Mouse (Mus musculus): ENCODE data around the gene Smox. TPM values are rescaled to one million over a fixed set of nuclear protein-coding genes. Genes with fewer than 3 reads are reported as not detected.

Smox gene
- total RNA-seq, 4 experiments from 2014 or later, result 57.8 to 80.1 (median 67.6) TPM

GRCm38 (mm10) chr2:131551701-131552620, 60.7 kb downstream of the Smox start:
- DNase-seq (ENCODE audit: low spot score in 2 of 2), result no peak

GRCm38 (mm10) chr2:131552736-131553400, 61.6 kb downstream of the Smox start:
- DNase-seq (ENCODE audit: low spot score in 2 of 2), result no peak

DNA sequence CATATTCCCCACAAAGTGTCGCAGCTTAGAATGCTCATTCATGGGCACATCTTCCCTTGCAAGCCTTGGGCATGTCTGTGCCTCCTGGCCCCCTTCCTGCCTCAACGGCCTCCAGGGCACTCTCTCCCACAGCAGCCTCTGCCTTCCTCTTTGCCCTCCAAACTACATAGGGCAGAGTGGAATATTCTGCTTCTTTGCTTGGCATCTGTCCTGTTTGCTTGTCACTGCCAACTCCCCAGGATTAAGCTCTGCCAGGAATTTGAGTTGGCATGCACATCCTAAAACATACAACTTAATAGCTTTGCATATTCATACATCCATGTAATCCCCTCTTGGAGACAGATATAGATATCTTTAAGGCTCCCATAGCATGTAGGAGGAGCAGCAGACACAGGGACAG, 66.6 kb downstream of the Smox start:
- DNase-seq (ENCODE audit: low spot score in 2 of 2), result no peak

DNA sequence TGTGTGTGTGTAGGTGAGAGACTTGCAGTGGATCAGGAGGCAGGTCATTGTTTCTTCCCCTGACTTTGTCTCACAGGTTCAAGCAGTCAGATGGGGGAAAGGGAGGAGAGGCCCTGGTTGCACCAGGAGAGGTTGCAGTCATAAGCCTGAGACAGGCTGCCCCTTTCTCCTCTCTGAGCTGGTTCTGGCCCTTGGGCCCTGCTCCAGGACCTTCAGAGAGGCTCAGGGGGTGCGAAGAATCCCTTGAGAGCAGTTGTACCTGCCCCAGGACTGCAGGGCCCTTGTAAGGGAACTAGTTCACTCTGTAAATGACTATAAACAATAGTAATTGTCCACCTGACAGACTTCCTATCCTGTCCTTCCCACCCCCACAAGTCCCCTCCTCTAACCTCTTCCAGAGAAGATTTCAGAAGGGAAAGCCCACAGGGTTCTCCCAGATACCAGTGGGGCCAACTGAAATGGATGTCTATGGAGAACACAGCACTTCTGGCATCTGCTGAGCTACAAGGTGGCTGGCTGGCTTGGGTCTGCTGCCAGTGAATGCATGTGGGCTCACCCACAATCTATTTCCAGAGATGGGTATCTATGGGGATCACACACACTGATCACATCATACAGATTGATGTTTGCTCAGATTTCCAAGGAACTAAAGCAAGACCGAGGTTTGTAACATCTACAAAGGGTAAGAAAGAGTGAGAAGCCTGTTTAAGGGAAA, 69.1 kb downstream of the Smox start:
- DNase-seq (ENCODE audit: low spot score in 2 of 2), result peak in 1 of 2 experiments; percentile 1

DNA sequence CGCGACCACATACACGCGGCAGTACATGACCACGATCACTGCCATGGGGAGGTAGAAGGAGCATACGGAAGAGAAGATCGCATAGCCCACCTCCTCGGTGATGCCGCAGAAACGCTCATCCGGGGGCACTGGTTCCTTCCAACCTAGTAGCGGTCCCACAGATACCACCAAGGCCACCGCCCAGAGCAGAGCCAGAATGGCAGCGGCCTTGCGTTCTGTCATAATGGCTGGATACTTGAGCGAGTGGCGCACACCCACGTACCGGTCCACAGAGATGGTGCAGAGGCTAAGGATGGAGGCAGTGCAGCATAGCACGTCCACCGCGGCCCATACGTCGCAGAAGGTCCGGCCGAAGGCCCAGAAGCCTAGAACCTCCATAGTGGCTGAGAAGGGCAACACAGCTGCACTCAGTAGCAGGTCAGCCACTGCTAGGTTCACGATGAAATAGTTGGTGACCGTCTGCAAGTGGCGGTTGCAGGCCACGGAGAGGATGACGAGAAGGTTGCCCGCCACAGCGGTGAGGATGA, 70.1 kb downstream of the Smox start:
- DNase-seq (ENCODE audit: low spot score in 2 of 2), result no peak

- DNase-seq (ENCODE audit: low spot score in 2 of 2), result no peak
These were observed 70.7 kb downstream of the Smox start, which contains the start of gene Adra1d for GRCm38 (mm10) chr2:131561891-131562585. Gene Adra1d, minus strand, starts transcription at chr2:131562283.

- peak in 1 of 2 experiments; percentile 62 for DNase-seq (ENCODE audit: low spot score in 2 of 2)
These were observed 71.4 kb downstream of the Smox start for GRCm38 (mm10) chr2:131562586-131563122.

Other genes with a start within 250 kb of the Smox start
- 10 to 100 TPM; 43.7 to 61.7 (median 52.4) TPM for gene Pank2, start 229.0 kb upstream of the Smox start, total RNA-seq (2022)
- gene Rnf24, start 138.6 kb upstream of the Smox start, total RNA-seq (2022), result 10 to 100 TPM; 26.5 to 30.2 (median 28.2) TPM
- gene Adra1d, start 70.8 kb downstream of the Smox start, total RNA-seq (2022), result 10 to 100 TPM; 70.1 to 81.0 (median 76.5) TPM